Mouse (Mus musculus) liver, postnatal 0 days (tissue): ENCODE measurements around the gene Sox12.

Experiments
- CTCF ChIP-seq: sonication (generic); IDR thresholded peaks from 2 replicates; pipeline ENCODE4 v1.5.1; 2016; ENCODE audit warnings: antibody characterized with exemption, low read depth
- EP300 ChIP-seq: IDR thresholded peaks from 2 replicates; pipeline ENCODE4 v1.6.1; 2016; ENCODE audit warnings: antibody characterized with exemption, low read depth, mild to moderate bottlenecking

- TF ChIP-seq CTCF (no peak), EP300 (no peak)
These were observed 17.4 kb upstream of the Sox12 start, which contains the start of gene 6820408C15Rik for GRCm38 (mm10) chr2:152415287-152415686.
